Mouse (Mus musculus) forebrain, embryonic 15.5 days (tissue): ENCODE measurements at regions not wholly inside any gene's neighbourhood (a gene's known extent, or its start where the extent isn't known, plus 50 kb on each side); places are given as distances from the start of the nearest gene placed in this dataset.
A peak's percentile ranks its signal among the peaks of the same experiment; 100 is the strongest.

Experiments
- ATAC-seq: fragments of 200-750 bp; cut with Nextera tagmentation; replicated peaks from 2 replicates; pipeline ENCODE4 v1.8.0; 2017; ENCODE audit warnings: mild to moderate bottlenecking, moderate TSS enrichment, moderate library complexity
- H3K27ac ChIP-seq: fragments of 300-500 bp; sonication (generic); replicated peaks from 2 replicates; pipeline ENCODE4 v1.5.1; 2015; ENCODE audit warnings: mild to moderate bottlenecking, inconsistent platforms
- H3K27me3 ChIP-seq: fragments of 300-500 bp; sonication (generic); 2 replicates; pipeline ENCODE4 v1.6.1; 2015; ENCODE audit warnings: inconsistent platforms
- H3K36me3 ChIP-seq: fragments of 300-500 bp; sonication (generic); 2 replicates; pipeline ENCODE4 v1.6.1; 2015; ENCODE audit warnings: mild to moderate bottlenecking, inconsistent platforms
- H3K4me1 ChIP-seq: fragments of 300-500 bp; sonication (generic); 2 replicates; pipeline ENCODE4 v1.6.1; 2015; ENCODE audit warnings: inconsistent platforms
- H3K4me2 ChIP-seq: fragments of 300-500 bp; sonication (generic); replicated peaks from 2 replicates; pipeline ENCODE4 v1.6.1; 2015; ENCODE audit warnings: mild to moderate bottlenecking, inconsistent platforms
- H3K4me3 ChIP-seq: fragments of 300-500 bp; sonication (generic); 2 replicates; pipeline ENCODE4 v1.5.1; 2015; ENCODE audit warnings: mild to moderate bottlenecking, inconsistent platforms
- H3K9ac ChIP-seq: fragments of 300-500 bp; sonication (generic); replicated peaks from 2 replicates; pipeline ENCODE4 v1.6.1; 2015; ENCODE audit warnings: mild to moderate bottlenecking, inconsistent platforms
- H3K9me3 ChIP-seq: fragments of 300-500 bp; sonication (generic); 2 replicates; pipeline ENCODE4 v1.6.1; 2016; ENCODE audit warnings: inconsistent platforms
- WGBS: fragments of 180-500 bp; shearing (Covaris S2); methylation state at CpG from one replicate; pipeline ENCODE4 v1.1.7; 2015; ENCODE audit warnings: mixed read lengths; 5-methylcytosine and 5-hydroxymethylcytosine counted together

DNA sequence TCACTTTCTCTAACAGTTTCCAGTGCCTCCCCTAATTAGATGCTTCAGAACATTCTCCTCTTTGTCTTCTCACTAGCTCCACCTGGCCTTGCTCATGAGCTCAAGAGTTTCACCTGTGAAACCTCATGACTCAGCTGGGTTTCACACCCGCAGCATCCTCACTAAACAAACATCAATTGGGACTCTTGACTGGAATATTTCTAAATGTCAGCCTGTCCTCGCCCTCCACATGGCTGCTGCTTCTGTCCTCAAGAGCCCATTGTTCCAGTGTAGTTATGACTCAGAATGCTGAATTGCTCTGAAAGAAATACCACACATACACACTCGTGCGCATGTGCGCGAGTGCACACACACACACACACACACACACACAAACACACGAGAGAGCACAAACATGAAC, 407.2 kb downstream of the Prss52 start:
- H3K4me3 ChIP-seq, result no peak overlapping the region
- H3K4me1 ChIP-seq, result peaks cover 5% of the 10 kb centered on the region; the same call in 1 of the 2 replicates
- no peaks in the 10 kb centered on the region for H3K27me3 ChIP-seq
- no peak for ATAC-seq
- WGBS, result 88% methylated on average over 7 of the region's 7 CpGs
- no peaks in the 10 kb centered on the region for H3K9me3 ChIP-seq
- no peak overlapping the region for H3K9ac ChIP-seq
- H3K36me3 ChIP-seq, result no peaks in the 10 kb centered on the region
- H3K4me2 ChIP-seq, result no peak overlapping the region
- no peak overlapping the region for H3K27ac ChIP-seq

GRCm38 (mm10) chr14:64512726-64513125, 408.6 kb downstream of the Prss52 start:
- Histone ChIP-seq H3K9ac (no peak overlapping the region), H3K4me1 (peaks cover 5% of the 10 kb centered on the region; the same call in 1 of the 2 replicates), H3K27ac (peak overlapping the region; percentile 68), H3K4me2 (no peak overlapping the region), H3K9me3 (no peaks in the 10 kb centered on the region), H3K27me3 (no peaks in the 10 kb centered on the region), H3K36me3 (no peaks in the 10 kb centered on the region), H3K4me3 (no peak overlapping the region)
- no peak for ATAC-seq
- 53% methylated on average over 7 of the region's 7 CpGs for WGBS

DNA sequence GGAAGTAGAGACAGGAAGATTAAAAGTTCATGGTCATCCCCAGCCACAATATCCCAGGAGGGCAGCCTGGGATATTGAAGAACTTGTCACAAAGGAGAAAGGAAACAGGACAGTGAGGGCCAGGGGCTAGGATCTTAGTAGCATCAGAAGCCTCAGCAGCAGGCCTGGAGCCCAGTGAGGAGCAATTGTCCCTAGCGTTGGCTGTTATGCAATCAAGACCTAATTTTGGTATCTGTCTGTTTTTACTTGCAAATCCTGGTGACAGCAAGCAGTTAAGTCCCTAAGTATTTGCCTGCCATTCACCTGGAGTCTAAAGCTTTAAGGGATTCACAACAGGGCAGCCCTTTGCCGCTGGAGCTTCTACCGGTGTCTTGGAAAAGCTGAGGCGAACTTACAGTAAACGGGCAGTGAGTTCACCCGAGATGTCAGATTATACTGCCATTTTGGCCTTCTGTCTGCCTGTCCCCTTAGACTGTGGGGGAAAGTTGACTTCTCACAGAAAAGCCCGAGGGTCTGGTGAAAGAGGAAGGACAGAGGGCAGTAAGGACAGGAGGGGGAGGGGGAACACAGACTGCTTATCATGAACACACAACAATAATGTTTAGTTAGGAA, 413.6 kb downstream of the Prss52 start:
- H3K4me3 ChIP-seq, result no peak overlapping the region
- no peaks in the 10 kb centered on the region for H3K27me3 ChIP-seq
- no peak overlapping the region for H3K9ac ChIP-seq
- H3K27ac ChIP-seq, result no peak overlapping the region
- peaks cover 5% of the 10 kb centered on the region; the same call in 1 of the 2 replicates for H3K4me1 ChIP-seq
- 59% methylated on average over 7 of the region's 7 CpGs for WGBS
- no peaks in the 10 kb centered on the region for H3K9me3 ChIP-seq
- H3K4me2 ChIP-seq, result no peak overlapping the region
- ATAC-seq, result no peak
- no peaks in the 10 kb centered on the region for H3K36me3 ChIP-seq

DNA sequence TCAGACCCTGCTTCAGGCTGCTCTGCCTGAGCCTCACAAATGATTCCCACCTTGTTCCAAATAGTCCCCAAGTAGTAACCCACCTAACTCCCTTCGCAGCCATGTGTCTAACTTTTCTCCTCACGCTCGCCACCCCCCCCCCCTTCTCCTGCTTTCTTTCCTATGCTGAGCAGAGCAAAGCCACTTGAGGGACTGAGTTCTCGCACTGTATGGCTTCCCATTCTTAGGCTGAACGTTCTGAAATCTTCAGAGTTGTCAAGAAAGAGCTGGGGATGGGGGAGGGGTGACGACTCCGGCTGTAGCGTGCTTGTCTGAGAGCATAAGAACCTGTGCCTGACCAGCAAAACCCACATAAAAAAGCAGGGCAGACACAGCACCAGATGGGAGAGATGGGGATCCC, 420.6 kb downstream of the Prss52 start:
- H3K4me3 ChIP-seq, result no peak overlapping the region
- H3K9ac ChIP-seq, result 0 out of 2 replicates have a peak overlapping the region, but pooled peaks have one; percentile 1
- no peaks in the 10 kb centered on the region for H3K27me3 ChIP-seq
- H3K9me3 ChIP-seq, result no peaks in the 10 kb centered on the region
- H3K4me2 ChIP-seq, result no peak overlapping the region
- no peaks in the 10 kb centered on the region for H3K36me3 ChIP-seq
- H3K4me1 ChIP-seq, result peaks cover 21% of the 10 kb centered on the region
- ATAC-seq, result no peak; the same call in 1 of the 2 replicates
- 35% methylated on average over 8 of the region's 8 CpGs for WGBS
- peak overlapping the region; percentile 62 for H3K27ac ChIP-seq

DNA sequence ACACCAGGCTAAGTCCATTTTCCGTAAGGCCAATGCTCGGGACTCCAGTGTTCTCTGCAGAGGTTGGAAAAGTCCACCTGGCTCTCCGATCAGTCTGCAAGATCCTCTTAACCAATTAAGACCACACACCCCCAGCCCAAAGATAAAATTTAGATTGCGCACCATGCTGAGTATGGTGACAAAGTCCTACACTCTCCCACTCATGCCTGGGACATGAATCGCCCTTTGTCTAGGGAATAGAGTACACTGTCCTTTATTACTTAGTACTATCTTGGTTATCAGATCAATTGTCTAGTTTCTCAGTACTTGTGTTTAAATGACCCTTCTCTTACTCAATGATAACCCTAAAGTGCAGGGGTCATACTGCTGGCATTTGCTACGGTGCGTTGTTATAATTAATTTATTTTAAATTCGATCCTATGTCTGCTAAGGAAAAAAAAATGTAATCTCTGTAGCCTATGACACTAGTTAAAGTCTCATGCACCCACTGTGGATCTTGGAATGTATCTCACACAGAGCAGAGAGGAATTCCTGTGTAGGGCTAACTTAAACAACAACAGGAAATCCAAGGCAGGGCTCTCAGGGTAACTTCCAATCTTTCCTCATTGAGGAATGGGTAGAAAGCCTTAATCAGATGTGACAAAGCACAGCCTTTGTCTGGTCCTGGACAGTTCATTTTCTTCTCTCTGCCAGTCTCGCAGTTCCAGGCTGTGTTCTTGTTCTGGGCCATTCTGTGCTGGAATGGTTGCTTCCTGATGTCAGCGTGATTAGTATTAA, 421.4 kb downstream of the Prss52 start:
- no peak overlapping the region for H3K4me2 ChIP-seq
- WGBS, result 78% methylated on average over 10 of the region's 10 CpGs
- H3K36me3 ChIP-seq, result no peaks in the 10 kb centered on the region
- no peak overlapping the region for H3K9ac ChIP-seq
- peaks cover 21% of the 10 kb centered on the region for H3K4me1 ChIP-seq
- H3K27ac ChIP-seq, result peak overlapping the region; percentile 62
- no peaks in the 10 kb centered on the region for H3K27me3 ChIP-seq
- H3K9me3 ChIP-seq, result no peaks in the 10 kb centered on the region
- ATAC-seq, result no peak
- no peak overlapping the region for H3K4me3 ChIP-seq

- H3K27me3 ChIP-seq, result no peaks in the 10 kb centered on the region
- 65% methylated on average over 3 of the region's 3 CpGs for WGBS
- H3K4me2 ChIP-seq, result no peak overlapping the region
- H3K9me3 ChIP-seq, result no peaks in the 10 kb centered on the region
- no peak overlapping the region for H3K9ac ChIP-seq
- H3K4me3 ChIP-seq, result no peak overlapping the region
- ATAC-seq, result no peak
- H3K36me3 ChIP-seq, result no peaks in the 10 kb centered on the region
- H3K27ac ChIP-seq, result no peak overlapping the region
- H3K4me1 ChIP-seq, result peaks cover 32% of the 10 kb centered on the region
These were observed 426.5 kb downstream of the Prss52 start for GRCm38 (mm10) chr14:64530541-64530940.

- no peaks in the 10 kb centered on the region for H3K36me3 ChIP-seq
- ATAC-seq, result no peak
- H3K27ac ChIP-seq, result no peak overlapping the region
- no peak overlapping the region for H3K9ac ChIP-seq
- no peak overlapping the region for H3K4me3 ChIP-seq
- 25% methylated on average over 7 of the region's 7 CpGs for WGBS
- no peak overlapping the region for H3K4me2 ChIP-seq
- H3K4me1 ChIP-seq, result peaks cover 25% of the 10 kb centered on the region
- no peaks in the 10 kb centered on the region for H3K27me3 ChIP-seq
- no peaks in the 10 kb centered on the region for H3K9me3 ChIP-seq
These were observed 427.3 kb downstream of the Prss52 start for GRCm38 (mm10) chr14:64531221-64531949.

GRCm38 (mm10) chr14:64532351-64532750, 428.3 kb downstream of the Prss52 start:
- H3K9me3 ChIP-seq, result no peaks in the 10 kb centered on the region
- 85% methylated on average over 5 of the region's 5 CpGs for WGBS
- H3K9ac ChIP-seq, result no peak overlapping the region
- H3K36me3 ChIP-seq, result no peaks in the 10 kb centered on the region
- no peaks in the 10 kb centered on the region for H3K27me3 ChIP-seq
- H3K4me2 ChIP-seq, result no peak overlapping the region
- H3K27ac ChIP-seq, result peak overlapping the region; percentile 93
- peaks cover 25% of the 10 kb centered on the region for H3K4me1 ChIP-seq
- ATAC-seq, result no peak
- H3K4me3 ChIP-seq, result no peak overlapping the region

DNA sequence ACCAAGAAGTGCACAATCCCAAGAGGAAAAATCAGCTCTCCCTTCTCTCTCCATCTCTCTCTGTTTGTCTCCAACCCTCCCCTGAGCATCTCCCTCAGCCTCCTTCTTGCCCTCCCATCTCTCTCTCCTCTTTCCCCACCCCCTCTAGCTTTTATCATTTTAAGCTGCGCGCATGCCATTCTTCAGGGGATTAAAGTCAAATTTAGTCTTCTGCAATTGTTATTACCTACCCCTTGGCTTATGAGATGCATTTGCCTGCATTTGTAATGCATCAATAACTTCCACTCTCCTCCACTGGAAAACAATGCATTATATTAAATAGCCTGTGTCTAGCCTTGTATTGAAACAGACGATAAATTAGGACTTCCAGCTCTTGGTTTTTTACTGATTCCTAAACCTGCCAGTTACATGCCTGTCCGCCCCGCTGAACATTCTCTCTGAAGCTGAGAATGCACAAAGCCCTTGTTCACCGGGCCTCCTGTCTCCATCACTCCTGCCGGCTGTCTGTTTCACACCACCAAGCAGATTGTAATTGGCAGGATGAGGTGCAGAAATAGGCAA, 429.6 kb downstream of the Prss52 start:
- Histone ChIP-seq H3K9me3 (no peaks in the 10 kb centered on the region), H3K36me3 (no peaks in the 10 kb centered on the region), H3K4me2 (peak overlapping the region; percentile 15; the same call in 1 of the 2 replicates), H3K27me3 (no peaks in the 10 kb centered on the region), H3K4me3 (no peak overlapping the region), H3K9ac (peak overlapping the region; percentile 23; the same call in 1 of the 2 replicates), H3K27ac (peak overlapping the region; percentile 93), H3K4me1 (peaks cover 25% of the 10 kb centered on the region)
- ATAC-seq, result peak; percentile 83
- WGBS, result 5% methylated on average over 7 of the region's 7 CpGs

DNA sequence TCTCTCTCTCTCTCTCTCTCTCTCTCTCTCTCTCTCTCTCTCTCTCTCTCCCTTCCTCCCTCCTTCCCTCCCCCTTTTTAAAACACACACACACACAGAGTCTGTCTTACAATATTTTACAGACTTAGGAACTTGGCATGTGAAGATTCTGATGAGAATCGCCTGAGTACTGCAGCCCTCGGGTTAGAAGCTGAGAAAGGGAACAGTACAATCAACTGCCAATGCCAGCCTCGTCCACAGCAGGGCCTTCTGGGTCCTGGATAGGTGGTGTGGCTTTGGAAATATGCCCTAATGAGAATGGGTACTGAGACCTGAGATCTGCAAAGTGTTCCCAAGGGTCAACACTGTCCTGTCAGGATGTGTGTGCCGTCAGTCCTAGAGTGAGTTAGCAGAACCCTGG, 430.1 kb downstream of the Prss52 start:
- peak; percentile 63 for ATAC-seq
- Histone ChIP-seq H3K27me3 (no peaks in the 10 kb centered on the region), H3K27ac (peak overlapping the region; percentile 93), H3K4me1 (peaks cover 25% of the 10 kb centered on the region), H3K4me3 (no peak overlapping the region), H3K4me2 (no peak overlapping the region), H3K9ac (peak overlapping the region; percentile 23; the same call in 1 of the 2 replicates), H3K9me3 (no peaks in the 10 kb centered on the region), H3K36me3 (no peaks in the 10 kb centered on the region)
- 19% methylated on average over 4 of the region's 4 CpGs for WGBS

- no peak overlapping the region for H3K4me2 ChIP-seq
- H3K9ac ChIP-seq, result no peak overlapping the region
- no peaks in the 10 kb centered on the region for H3K27me3 ChIP-seq
- H3K27ac ChIP-seq, result no peak overlapping the region
- peaks cover 6% of the 10 kb centered on the region for H3K4me1 ChIP-seq
- ATAC-seq, result no peak
- H3K9me3 ChIP-seq, result no peaks in the 10 kb centered on the region
- H3K4me3 ChIP-seq, result no peak overlapping the region
- H3K36me3 ChIP-seq, result no peaks in the 10 kb centered on the region
- WGBS, result 63% methylated on average over 2 of the region's 2 CpGs
These were observed 435.4 kb downstream of the Prss52 start for GRCm38 (mm10) chr14:64539436-64539835.

GRCm38 (mm10) chr14:64545056-64545455, 441.0 kb downstream of the Prss52 start:
- Histone ChIP-seq H3K27ac (peak overlapping the region; percentile 50), H3K9ac (no peak overlapping the region), H3K4me2 (no peak overlapping the region), H3K27me3 (no peaks in the 10 kb centered on the region), H3K4me1 (no peaks in the 10 kb centered on the region), H3K36me3 (no peaks in the 10 kb centered on the region), H3K4me3 (no peak overlapping the region), H3K9me3 (no peaks in the 10 kb centered on the region)
- ATAC-seq, result peak; percentile 38; the same call in 1 of the 2 replicates
- 43% methylated on average over 3 of the region's 3 CpGs for WGBS
